Mouse (Mus musculus) MEL (cell line): ENCODE measurements around the gene Canx. TPM values are rescaled to one million over a fixed set of nuclear protein-coding genes. Genes with fewer than 3 reads are reported as not detected.

Experiments used
- DNase-seq: peaks from one replicate; pipeline ENCODE4 v3.0.0; 2011; ENCODE audit warnings: low read depth, low spot score
- H3K27ac ChIP-seq: 2 replicates; pipeline ENCODE4 v1.5.1; 2012; ENCODE audit warnings: low read depth, mild to moderate bottlenecking, control low read depth, low read length, moderate library complexity; ENCODE audit not compliant: control insufficient read depth
- H3K27me3 ChIP-seq, 2 experiments: fragments of 150-350 bp in 1 of 2; sonication (generic) in 1 of 2; 2 replicates each; pipeline ENCODE4 v1.6.1; 2012; ENCODE audit warnings: low read length in 2 of 2, mild to moderate bottlenecking in 2 of 2, improper control_type of control experiment in 1 of 2, moderate library complexity in 1 of 2; ENCODE audit not compliant: insufficient read depth in 2 of 2, control insufficient read depth in 1 of 2
- H3K36me3 ChIP-seq, 2 experiments: 2 replicates each; pipeline ENCODE4 v1.6.1; 2012 to 2014; ENCODE audit warnings: low read length in 2 of 2, improper control_type of control experiment in 1 of 2, inconsistent platforms in 1 of 2, mild to moderate bottlenecking in 1 of 2; ENCODE audit not compliant: insufficient read depth in 2 of 2, control insufficient read depth in 1 of 2
- H3K4me1 ChIP-seq, 2 experiments: fragments of 150-350 bp in 1 of 2; sonication (generic) in 1 of 2; 2 replicates each; pipeline ENCODE4 v1.6.1; 2012; ENCODE audit warnings: low read length in 2 of 2, improper control_type of control experiment in 1 of 2, mild to moderate bottlenecking in 1 of 2; ENCODE audit not compliant: insufficient read depth in 2 of 2, control insufficient read depth in 1 of 2
- H3K4me3 ChIP-seq, 2 experiments: fragments of 150-350 bp in 1 of 2; sonication (generic) in 1 of 2; 2 replicates each; pipeline ENCODE4 v1.5.1; 2012; ENCODE audit warnings: low read depth in 2 of 2, low read length in 2 of 2, mild to moderate bottlenecking in 2 of 2, moderate library complexity in 2 of 2, control low read depth in 1 of 2, improper control_type of control experiment in 1 of 2; ENCODE audit not compliant: control insufficient read depth in 1 of 2, insufficient read depth in 1 of 2
- H3K79me2 ChIP-seq: 2 replicates; pipeline ENCODE4 v1.6.1; 2012; ENCODE audit warnings: mild to moderate bottlenecking, low read length, moderate library complexity; ENCODE audit not compliant: control insufficient read depth, poor library complexity, insufficient read depth
- H3K9ac ChIP-seq: 2 replicates; pipeline ENCODE4 v1.6.1; 2012; ENCODE audit warnings: low read depth, mild to moderate bottlenecking, control low read depth, low read length, moderate library complexity; ENCODE audit not compliant: control insufficient read depth, poor library complexity, severe bottlenecking
- H3K9me3 ChIP-seq: fragments of 150-350 bp; sonication (generic); replicated peaks from 2 replicates; pipeline ENCODE4 v1.6.1; 2012; ENCODE audit warnings: mild to moderate bottlenecking, low read length, improper control_type of control experiment, moderate library complexity; ENCODE audit not compliant: insufficient read depth
- BHLHE40 ChIP-seq: IDR thresholded peaks from 2 replicates; pipeline ENCODE4 v1.6.1; 2012; ENCODE audit warnings: low read depth, mild to moderate bottlenecking, inconsistent platforms, low read length, improper control_type of control experiment, borderline replicate concordance
- CHD1 ChIP-seq: IDR thresholded peaks from 2 replicates; pipeline ENCODE4 v1.6.1; 2012; ENCODE audit warnings: low read depth, mild to moderate bottlenecking, inconsistent platforms, low read length, improper control_type of control experiment
- CTCF ChIP-seq, 3 experiments: IDR thresholded peaks in 2 of 3; conservative IDR thresholded peaks in 1 of 3; 2 replicates each; pipeline ENCODE4 v1.5.1; 2011 to 2012; ENCODE audit warnings: low read length in 3 of 3, low read depth in 2 of 3, mild to moderate bottlenecking in 2 of 3, improper control_type of control experiment in 1 of 3, inconsistent platforms in 1 of 3, mixed read lengths in 1 of 3, moderate library complexity in 1 of 3; ENCODE audit not compliant: control insufficient read depth in 1 of 3, insufficient read depth in 1 of 3, poor library complexity in 1 of 3, severe bottlenecking in 1 of 3
- E2F4 ChIP-seq: IDR thresholded peaks from 2 replicates; pipeline ENCODE4 v1.6.1; 2011; ENCODE audit warnings: low read depth, low read length, improper control_type of control experiment, borderline replicate concordance
- ELF1 ChIP-seq: IDR thresholded peaks from 2 replicates; pipeline ENCODE4 v1.6.1; 2014; ENCODE audit warnings: low read depth, mild to moderate bottlenecking, inconsistent platforms, low read length, improper control_type of control experiment, moderate library complexity
- ETS1 ChIP-seq: IDR thresholded peaks from 2 replicates; pipeline ENCODE4 v1.6.1; 2012; ENCODE audit warnings: low read depth, mild to moderate bottlenecking, inconsistent platforms, low read length, improper control_type of control experiment, moderate library complexity
- GABPA ChIP-seq: IDR thresholded peaks from 2 replicates; pipeline ENCODE4 v1.6.1; 2012; ENCODE audit warnings: low read depth, mild to moderate bottlenecking, inconsistent platforms, low read length, improper control_type of control experiment, moderate library complexity
- GATA1 ChIP-seq: IDR thresholded peaks from 2 replicates; pipeline ENCODE4 v1.6.1; 2011; ENCODE audit warnings: low read depth, low read length, improper control_type of control experiment
- HCFC1 ChIP-seq: IDR thresholded peaks from 2 replicates; pipeline ENCODE4 v1.6.1; 2012; ENCODE audit warnings: low read depth, mild to moderate bottlenecking, inconsistent platforms, low read length, improper control_type of control experiment, moderate library complexity
- JUND ChIP-seq: IDR thresholded peaks from 2 replicates; pipeline ENCODE4 v1.6.1; 2011; ENCODE audit warnings: low read depth, mild to moderate bottlenecking, improper control_type of control experiment, low read length
- KAT2A ChIP-seq: conservative IDR thresholded peaks from 2 replicates; pipeline ENCODE4 v1.6.1; 2012; ENCODE audit warnings: low read depth, low read length, improper control_type of control experiment, inconsistent platforms
- MAFK ChIP-seq: IDR thresholded peaks from 2 replicates; pipeline ENCODE4 v1.6.1; 2011; ENCODE audit warnings: low read depth, mild to moderate bottlenecking, low read length, improper control_type of control experiment, borderline replicate concordance
- MAZ ChIP-seq: IDR thresholded peaks from 2 replicates; pipeline ENCODE4 v1.6.1; 2012; ENCODE audit warnings: low read depth, mild to moderate bottlenecking, inconsistent platforms, low read length, improper control_type of control experiment
- MEF2A ChIP-seq: IDR thresholded peaks from 2 replicates; pipeline ENCODE4 v1.6.1; 2014; ENCODE audit warnings: low read depth, mild to moderate bottlenecking, inconsistent platforms, low read length, improper control_type of control experiment; ENCODE audit not compliant: poor library complexity, insufficient replicate concordance, severe bottlenecking; ENCODE audit errors: extremely low read depth
- MXI1 ChIP-seq: IDR thresholded peaks from 2 replicates; pipeline ENCODE4 v1.6.1; 2011; ENCODE audit warnings: mild to moderate bottlenecking, low read depth, low read length, improper control_type of control experiment
- MYB ChIP-seq: IDR thresholded peaks from 2 replicates; pipeline ENCODE4 v1.6.1; 2011; ENCODE audit warnings: mild to moderate bottlenecking, low read depth, low read length, improper control_type of control experiment
- MYC ChIP-seq: IDR thresholded peaks from 2 replicates; pipeline ENCODE4 v1.6.1; 2011; ENCODE audit warnings: low read depth, mild to moderate bottlenecking, low read length, improper control_type of control experiment, moderate library complexity
- NELFE ChIP-seq: IDR thresholded peaks from 2 replicates; pipeline ENCODE4 v1.6.1; 2011; ENCODE audit warnings: low read depth, low read length, improper control_type of control experiment
- NRF1 ChIP-seq: IDR thresholded peaks from 2 replicates; pipeline ENCODE4 v1.6.1; 2014; ENCODE audit warnings: low read depth, mild to moderate bottlenecking, inconsistent platforms, low read length, improper control_type of control experiment, moderate library complexity; ENCODE audit not compliant: poor library complexity, insufficient read depth, severe bottlenecking
- POLR2A ChIP-seq, 2 experiments: IDR thresholded peaks; 2 replicates each; pipeline ENCODE4 v1.6.1; 2011 to 2012; ENCODE audit warnings: low read length in 2 of 2, mild to moderate bottlenecking in 2 of 2, control low read depth in 1 of 2, improper control_type of control experiment in 1 of 2, low read depth in 1 of 2, moderate library complexity in 1 of 2; ENCODE audit not compliant: control insufficient read depth in 1 of 2, insufficient read depth in 1 of 2, poor library complexity in 1 of 2
- POLR2AphosphoS2 ChIP-seq: IDR thresholded peaks from 2 replicates; pipeline ENCODE4 v1.6.1; 2011; ENCODE audit warnings: low read length, improper control_type of control experiment
- POLR2AphosphoS5 ChIP-seq: IDR thresholded peaks from 2 replicates; pipeline ENCODE4 v1.6.1; 2012; ENCODE audit warnings: low read depth, borderline replicate concordance, mild to moderate bottlenecking, inconsistent platforms, low read length, moderate library complexity, mixed read lengths
- RAD21 ChIP-seq: IDR thresholded peaks from 2 replicates; pipeline ENCODE4 v1.6.1; 2011; ENCODE audit warnings: mild to moderate bottlenecking, low read depth, low read length, improper control_type of control experiment
- RCOR1 ChIP-seq: IDR thresholded peaks from 2 replicates; pipeline ENCODE4 v1.6.1; 2012; ENCODE audit warnings: low read depth, mild to moderate bottlenecking, inconsistent platforms, low read length, improper control_type of control experiment
- SIN3A ChIP-seq: IDR thresholded peaks from 2 replicates; pipeline ENCODE4 v1.6.1; 2012; ENCODE audit warnings: low read length, improper control_type of control experiment, inconsistent platforms
- SMC3 ChIP-seq: IDR thresholded peaks from 2 replicates; pipeline ENCODE4 v1.6.1; 2011; ENCODE audit warnings: low read depth, low read length, improper control_type of control experiment
- TCF12 ChIP-seq: IDR thresholded peaks from 2 replicates; pipeline ENCODE4 v1.6.1; 2014; ENCODE audit warnings: low read depth, mild to moderate bottlenecking, inconsistent platforms, low read length, improper control_type of control experiment, moderate library complexity
- UBTF ChIP-seq: IDR thresholded peaks from 2 replicates; pipeline ENCODE4 v1.6.1; 2012; ENCODE audit warnings: low read depth, mild to moderate bottlenecking, inconsistent platforms, low read length, improper control_type of control experiment, moderate library complexity, borderline replicate concordance; ENCODE audit not compliant: insufficient read depth
- ZC3H11A ChIP-seq: IDR thresholded peaks from 2 replicates; pipeline ENCODE4 v1.6.1; 2012; ENCODE audit warnings: low read depth, mild to moderate bottlenecking, inconsistent platforms, low read length, improper control_type of control experiment
- ZNF384 ChIP-seq: IDR thresholded peaks from 2 replicates; pipeline ENCODE4 v1.6.1; 2012; ENCODE audit warnings: low read depth, mild to moderate bottlenecking, inconsistent platforms, low read length, improper control_type of control experiment
- polyA plus RNA-seq, 2 experiments: library from polyadenylated mRNA; stranded (reverse) in 1 of 2; unstranded in 1 of 2; fragments of >175 nt in 1 of 2; fragments of >200 nt in 1 of 2; gene quantifications; 2 replicates each; pipeline versions ENCODE4 v1.2.1 to v1.2.4; 2012; ENCODE audit warnings: low replicate concordance in 2 of 2, low read depth in 1 of 2; ENCODE audit not compliant: insufficient read length in 2 of 2, insufficient read depth in 1 of 2, missing spikeins in 1 of 2
- total RNA-seq: library from RNA; depleted of rRNA; stranded (reverse); fragments of 300-350 nt; gene quantifications from 2 replicates; pipeline ENCODE4 v1.2.3, GENCODE M21; 2012

Gene Canx
- total and polyA plus RNA-seq, 3 experiments = 390 to 867 (median 464) TPM

DNA sequence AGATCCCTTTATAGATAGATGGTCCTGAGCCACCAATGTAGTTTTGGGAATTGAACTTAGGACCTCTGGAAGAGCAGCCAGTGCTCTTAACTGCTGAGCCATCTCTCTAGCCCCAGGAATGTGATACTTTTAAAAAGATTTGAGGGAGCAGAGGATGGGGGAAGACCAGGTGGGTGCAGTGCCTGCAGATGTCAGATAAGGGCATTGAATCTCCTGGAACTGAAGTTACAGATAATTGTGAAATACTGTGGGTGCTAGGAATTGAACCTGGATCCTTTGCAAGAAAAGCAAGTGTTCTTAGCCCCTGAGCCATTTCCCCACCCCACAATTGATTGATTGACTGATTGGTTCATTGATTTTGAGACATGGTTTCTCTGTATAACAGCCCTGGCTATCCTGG lies 39.8 kb upstream of the Canx start (continued):
- TF ChIP-seq HCFC1 (no peak), RAD21 (no peak), UBTF (no peak), RCOR1 (peak; percentile 59; the same call in 1 of the 2 replicates), ELF1 (no peak), MYC (no peak), CTCF (IDR thresholded peaks at IDR 0.05 in 2 of 3, conservative IDR thresholded peaks at IDR 0.05 in 1 of 3; ENCODE audit: control insufficient read depth in 1 of 3, insufficient read depth in 1 of 3, low read depth in 2 of 3, low read length in 3 of 3, poor library complexity in 1 of 3, severe bottlenecking in 1 of 3) (no peak), E2F4 (no peak), ZNF384 (no peak), POLR2AphosphoS2 (no peak), BHLHE40 (no peak), POLR2A (IDR thresholded peaks at IDR 0.05; ENCODE audit: control insufficient read depth in 1 of 2, insufficient read depth in 1 of 2, low read depth in 1 of 2, low read length in 2 of 2, poor library complexity in 1 of 2) (no peak)

DNA sequence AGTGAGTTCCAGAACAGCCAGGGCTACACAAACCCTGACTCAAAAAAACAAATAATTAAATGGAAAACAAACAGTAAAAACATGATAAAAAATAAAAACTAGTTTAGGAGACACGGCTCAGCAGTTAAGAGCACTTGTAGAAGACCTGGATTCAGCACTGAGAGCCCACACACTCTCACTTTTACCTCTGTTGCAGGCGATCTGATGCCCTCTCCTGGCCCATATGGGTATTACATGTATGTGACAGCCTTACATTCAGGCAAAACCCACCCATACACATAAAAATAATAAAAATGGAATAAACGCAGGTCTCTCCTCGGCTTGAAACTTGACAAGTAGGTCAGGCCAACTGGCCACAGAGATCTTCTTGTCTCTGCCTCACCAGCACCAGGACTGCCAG lies 39.1 kb upstream of the Canx start:
- H3K4me1 ChIP-seq = peaks cover 9 to 23% of the 10 kb centered on the region in 2 experiments
- H3K36me3 ChIP-seq = peaks cover 0 to 16% of the 10 kb centered on the region in 2 experiments; a peak in 2 of 4 replicates
- DNase-seq = peak; percentile 94
- TF ChIP-seq ZC3H11A (peak; percentile 95), HCFC1 (0 out of 2 replicates have a peak, but pooled peaks have one; percentile 47), JUND (0 out of 2 replicates have a peak, but pooled peaks have one; percentile 46), MAFK (no peak), ETS1 (no peak), CTCF (IDR thresholded peaks at IDR 0.05 in 2 of 3, conservative IDR thresholded peaks at IDR 0.05 in 1 of 3; ENCODE audit: control insufficient read depth in 1 of 3, insufficient read depth in 1 of 3, low read depth in 2 of 3, low read length in 3 of 3, poor library complexity in 1 of 3, severe bottlenecking in 1 of 3) (peak; percentile 76 to 97 (median 96)), KAT2A (no peak), MYB (no peak), GATA1 (no peak), MYC (peak; percentile 73; the same call in 1 of the 2 replicates), SIN3A (peak; percentile 51; the same call in 1 of the 2 replicates), MAZ (no peak), RAD21 (peak; percentile 97), RCOR1 (no peak), MXI1 (0 out of 2 replicates have a peak, but pooled peaks have one; percentile 32), ZNF384 (peak; percentile 61), MEF2A (no peak), GABPA (no peak), NELFE (no peak), TCF12 (no peak), NRF1 (no peak), CHD1 (no peak), SMC3 (peak; percentile 96), POLR2AphosphoS5 (no peak)
- TF ChIP-seq, all 39 proteins: peak for 10
- H3K79me2 ChIP-seq = no peaks in the 10 kb centered on the region
- H3K27me3 ChIP-seq = no peaks in the 10 kb centered on the region
- H3K9me3 ChIP-seq = no peaks in the 10 kb centered on the region
- no peak overlapping the region for H3K4me3 ChIP-seq
- no peak overlapping the region for H3K9ac ChIP-seq
- H3K27ac ChIP-seq = no peak overlapping the region
